In genomic region chr2:148396209-148396608, GRCm38 (mm10) we compare ENCODE assay signal across 10 mouse cellular contexts. TPM values are rescaled to one million over a fixed set of nuclear protein-coding genes. Genes with fewer than 3 reads are reported as not detected.
DNase-seq lines count a peak whose midpoint lies in the region; ATAC-seq and TF ChIP-seq lines count a peak whose summit lies in the region.
"Had no signal": no experiment of that assay in that cellular context is flagged by ENCODE, and none has a peak within 500 bp of the region (broad histone marks: within the 10 kb centered on the region; RNA-seq: fewer than 3 reads in every experiment).

No protein-coding gene starts in this region.

- H3K27me3 ChIP-seq in embryonic facial prominence, embryonic 13.5 days, result peaks cover 60% of the 10 kb centered on the region
- peaks cover 10% of the 10 kb centered on the region; the same call in 1 of the 2 replicates for H3K27me3 ChIP-seq in hindbrain, embryonic 15.5 days
- peaks cover 11% of the 10 kb centered on the region for H3K27me3 ChIP-seq in midbrain, embryonic 16.5 days (ENCODE audit: control insufficient read depth, insufficient read depth, low read depth, low read length)
- H3K27me3 ChIP-seq: Patski had no signal

- H3K27ac ChIP-seq in left cerebral cortex, adult 2 months, result peak overlapping the region; percentile 94
- H3K27ac ChIP-seq in embryonic facial prominence, embryonic 13.5 days, result no peak overlapping the region
- no peak overlapping the region for H3K27ac ChIP-seq in hindbrain, embryonic 15.5 days (replicated peaks)
- H3K27ac ChIP-seq in midbrain, embryonic 16.5 days (ENCODE audit: low read length), result no peak overlapping the region
- H3K27ac ChIP-seq: macrophage had no signal

- H3K4me2 ChIP-seq in embryonic facial prominence, embryonic 13.5 days, result peak overlapping the region; percentile 92
- H3K4me2 ChIP-seq in hindbrain, embryonic 15.5 days, result peak overlapping the region; percentile 99
- H3K4me2 ChIP-seq in midbrain, embryonic 16.5 days (ENCODE audit: low read length), result peak overlapping the region; percentile 85

- H3K9ac ChIP-seq in embryonic facial prominence, embryonic 13.5 days, result no peak overlapping the region
- peak overlapping the region; percentile 57; the same call in 1 of the 2 replicates for H3K9ac ChIP-seq in hindbrain, embryonic 15.5 days
- H3K9ac ChIP-seq in midbrain, embryonic 16.5 days (ENCODE audit: low read depth, low read length), result no peak overlapping the region

- peak overlapping the region; percentile 63 for H3K4me3 ChIP-seq in left cerebral cortex, adult 2 months
- peak overlapping the region; percentile 51 for H3K4me3 ChIP-seq in embryonic facial prominence, embryonic 13.5 days
- peak overlapping the region; percentile 71 for H3K4me3 ChIP-seq in hindbrain, embryonic 15.5 days
- peak overlapping the region; percentile 58; the same call in 1 of the 2 replicates for H3K4me3 ChIP-seq in midbrain, embryonic 16.5 days (ENCODE audit: low read depth, low read length)

- H3K9me3 ChIP-seq in embryonic facial prominence, embryonic 13.5 days, result no peaks in the 10 kb centered on the region
- H3K9me3 ChIP-seq in hindbrain, embryonic 15.5 days, result no peaks in the 10 kb centered on the region
- H3K9me3 ChIP-seq in midbrain, embryonic 16.5 days (replicated peaks; ENCODE audit: control insufficient read depth, low read length, poor library complexity, severe bottlenecking), result no peaks in the 10 kb centered on the region

- intact Hi-C loops in left cerebral cortex, adult 2 months (cut with DNase I), result loop anchor here (5.0 kb wide), 3 partner anchors 69 to 254 kb away; no protein-coding TSS in a partner anchor

- no peaks in the 10 kb centered on the region for H3K36me3 ChIP-seq in embryonic facial prominence, embryonic 13.5 days
- H3K36me3 ChIP-seq in hindbrain, embryonic 15.5 days, result no peaks in the 10 kb centered on the region
- no peaks in the 10 kb centered on the region for H3K36me3 ChIP-seq in midbrain, embryonic 16.5 days (ENCODE audit: control insufficient read depth, insufficient read depth, low read length)

- H3K4me1 ChIP-seq in embryonic facial prominence, embryonic 13.5 days, result peaks cover 10% of the 10 kb centered on the region
- peaks cover 27% of the 10 kb centered on the region for H3K4me1 ChIP-seq in hindbrain, embryonic 15.5 days (replicated peaks)
- H3K4me1 ChIP-seq in midbrain, embryonic 16.5 days (ENCODE audit: control insufficient read depth, insufficient read depth, low read length), result peaks cover 5% of the 10 kb centered on the region; the same call in 1 of the 2 replicates

- DNase-seq in left cerebral cortex, adult 2 months (ENCODE audit: extremely low spot score in 1 of 2, low spot score in 2 of 2), result peak in 1 of 2 experiments; percentile 22
- DNase-seq in left cerebral cortex, adult 11 months (ENCODE audit: low spot score), result no peak
- no peak for DNase-seq in retina, postnatal 1 day
- DNase-seq in adrenal gland, adult (ENCODE audit: inconsistent age in 2 of 2, low spot score in 1 of 2), result no peak
- DNase-seq in kidney, adult 8-10 months, result no peak

- no peak for ATAC-seq in embryonic facial prominence, embryonic 13.5 days (ENCODE audit: insufficient number of reproducible peaks, insufficient read depth, low FRiP score, low TSS enrichment, low read depth)
- ATAC-seq in hindbrain, embryonic 15.5 days (ENCODE audit: low FRiP score, low read depth), result peak; percentile 9; the same call in 1 of the 2 replicates
- ATAC-seq in midbrain, embryonic 16.5 days, result no peak; the same call in none of the 2 replicates

- 71% methylated on average over 10 of the region's 10 CpGs for WGBS in embryonic facial prominence, embryonic 13.5 days
- 67% methylated on average over 10 of the region's 10 CpGs for WGBS in hindbrain, embryonic 15.5 days
- 63% methylated on average over 10 of the region's 10 CpGs for WGBS in midbrain, embryonic 16.5 days

- TF ChIP-seq CTCF in left cerebral cortex, adult 2 months (IDR thresholded peaks at IDR 0.05), result no peak

RNA-seq across cellular contexts. Expression of gene Sstr4, which starts 1.1 kb away (rescaled TPM):
- total RNA-seq in left cerebral cortex, adult 2 months (2021), result 10 to 100 TPM; 33.7 to 34.9 TPM
- polyA plus RNA-seq in embryonic facial prominence, embryonic 13.5 days (2015; fragmentation: Nextera tagmentation; extraction: Ambion mirVana), result 2.0 and 2.3 TPM in 2 replicates
- polyA plus RNA-seq in hindbrain, embryonic 15.5 days (2015; fragmentation: Nextera tagmentation; extraction: Ambion mirVana), result 3.9 and 4.4 TPM in 2 replicates
- 4.3 and 4.4 TPM in 2 replicates for polyA plus RNA-seq in midbrain, embryonic 16.5 days (2015; fragmentation: Nextera tagmentation; extraction: Ambion mirVana)
- polyA plus RNA-seq: macrophage, Patski had no signal

RNA-seq across cellular contexts. Expression of gene Thbd, which starts 11.8 kb away (rescaled TPM):
- 10 to 100 TPM; 12.3 to 13.0 TPM for total RNA-seq in left cerebral cortex, adult 2 months (2021)
- polyA plus RNA-seq in embryonic facial prominence, embryonic 13.5 days (2015; fragmentation: Nextera tagmentation; extraction: Ambion mirVana), result 8.5 and 9.9 TPM in 2 replicates
- 9.0 and 14.4 TPM in 2 replicates for polyA plus RNA-seq in hindbrain, embryonic 15.5 days (2015; fragmentation: Nextera tagmentation; extraction: Ambion mirVana)
- 8.2 and 10.0 TPM in 2 replicates for polyA plus RNA-seq in midbrain, embryonic 16.5 days (2015; fragmentation: Nextera tagmentation; extraction: Ambion mirVana)
- polyA plus RNA-seq: Patski had no signal

RNA-seq across cellular contexts. Expression of gene Cd93, which starts 47.2 kb away (rescaled TPM):
- total RNA-seq in left cerebral cortex, adult 2 months (2021), result 1 to 10 TPM; 5.0 to 5.2 TPM
- 8.0 and 9.7 TPM in 2 replicates for polyA plus RNA-seq in embryonic facial prominence, embryonic 13.5 days (2015; fragmentation: Nextera tagmentation; extraction: Ambion mirVana)
- polyA plus RNA-seq in hindbrain, embryonic 15.5 days (2015; fragmentation: Nextera tagmentation; extraction: Ambion mirVana), result 8.0 and 8.8 TPM in 2 replicates
- 7.2 and 7.4 TPM in 2 replicates for polyA plus RNA-seq in midbrain, embryonic 16.5 days (2015; fragmentation: Nextera tagmentation; extraction: Ambion mirVana)
